Mouse (Mus musculus) midbrain, postnatal 0 days (tissue): ENCODE measurements around the gene P3h3. TPM values are rescaled to one million over a fixed set of nuclear protein-coding genes. Genes with fewer than 3 reads are reported as not detected.
"Not testable (repeated sequence)": the region's sequence is repeated elsewhere in the genome, so short reads cannot be mapped to it uniquely, and the experiment has no call there.

Experiments used
- ATAC-seq: fragments of 200-750 bp; cut with Nextera tagmentation; 2 replicates; pipeline ENCODE4 v1.8.0; 2017; ENCODE audit warnings: moderate number of reproducible peaks, mild to moderate bottlenecking, moderate TSS enrichment, moderate library complexity; ENCODE audit not compliant: low FRiP score
- DNase-seq: peaks from one replicate; pipeline ENCODE4 v3.0.0-alpha.2; 2015; ENCODE audit warnings: low spot score
- H3K27ac ChIP-seq: fragments of 300-500 bp; sonication (generic); 2 replicates; pipeline ENCODE4 v1.5.1; 2014; ENCODE audit warnings: low read depth, mild to moderate bottlenecking, low read length, mixed read lengths
- H3K27me3 ChIP-seq: fragments of 300-500 bp; sonication (generic); 2 replicates; pipeline ENCODE4 v1.6.1; 2014; ENCODE audit warnings: low read length, control low read depth, mixed read lengths; ENCODE audit not compliant: insufficient read depth
- H3K36me3 ChIP-seq: fragments of 300-500 bp; sonication (generic); 2 replicates; pipeline ENCODE4 v1.6.1; 2014; ENCODE audit warnings: low read length, control low read depth, mixed read lengths; ENCODE audit not compliant: insufficient read depth
- H3K4me1 ChIP-seq: fragments of 300-500 bp; sonication (generic); 2 replicates; pipeline ENCODE4 v1.6.1; 2014; ENCODE audit warnings: mild to moderate bottlenecking, control low read depth, antibody characterized with exemption, low read length, mixed read lengths; ENCODE audit not compliant: insufficient read depth
- H3K4me2 ChIP-seq: fragments of 300-500 bp; sonication (generic); 2 replicates; pipeline ENCODE4 v1.6.1; 2014; ENCODE audit warnings: low read depth, mild to moderate bottlenecking, low read length, mixed read lengths; ENCODE audit not compliant: poor library complexity, severe bottlenecking
- H3K4me3 ChIP-seq: fragments of 300-500 bp; sonication (generic); 2 replicates; pipeline ENCODE4 v1.5.1; 2014; ENCODE audit warnings: low read depth, mild to moderate bottlenecking, low read length, moderate library complexity
- H3K9ac ChIP-seq: fragments of 300-500 bp; sonication (generic); replicated peaks from 2 replicates; pipeline ENCODE4 v1.6.1; 2014; ENCODE audit warnings: mild to moderate bottlenecking, low read length, moderate library complexity, mixed read lengths; ENCODE audit not compliant: poor library complexity, severe bottlenecking
- H3K9me3 ChIP-seq: fragments of 300-500 bp; sonication (generic); 2 replicates; pipeline ENCODE4 v1.6.1; 2016; ENCODE audit warnings: low read length, control low read depth
- CTCF ChIP-seq: IDR thresholded peaks from 2 replicates; pipeline ENCODE4 v1.5.1; 2016; ENCODE audit warnings: antibody characterized with exemption, mild to moderate bottlenecking
- WGBS: fragments of 180-500 bp; shearing (Covaris S2); extraction: QIAGEN DNeasy Blood & Tissue Kit; methylation state at CpG from one replicate; pipeline ENCODE4 v1.1.7; 2014; 5-methylcytosine and 5-hydroxymethylcytosine counted together
- polyA plus RNA-seq: library from polyadenylated mRNA; unstranded; fragments of >200 nt; fragmentation: Nextera tagmentation; extraction: Ambion mirVana; gene quantifications from 2 replicates; pipeline ENCODE4 v1.2.1, GENCODE M21; 2015
- total RNA-seq: library from RNA; depleted of rRNA; stranded (reverse); fragments of >200 nt; gene quantifications from 2 replicates; pipeline ENCODE4 v1.2.3, GENCODE M21; 2014

Gene P3h3
- total and polyA plus RNA-seq, 2 experiments from 2014 or later, result 11.2 to 74.4 TPM

- 39% methylated on average over 10 of the region's 10 CpGs for WGBS
- ATAC-seq (no peak), DNase-seq (peak; percentile 73)
- Histone ChIP-seq H3K4me2 (no peak overlapping the region), H3K9ac (no peak overlapping the region), H3K4me3 (no peak overlapping the region), H3K27ac (no peak overlapping the region), H3K27me3 (no peaks in the 10 kb centered on the region), H3K36me3 (no peaks in the 10 kb centered on the region), H3K9me3 (no peaks in the 10 kb centered on the region), H3K4me1 (0 out of 2 replicates have a peak, but pooled peaks cover 3% of the 10 kb centered on the region)
- no peak for TF ChIP-seq CTCF
Measured at GRCm38 (mm10) chr6:124900801-124901480, 43.4 kb upstream of the P3h3 start.

- TF ChIP-seq CTCF, result no peak
- no peak overlapping the region for H3K4me3 ChIP-seq
- no peaks in the 10 kb centered on the region for H3K36me3 ChIP-seq
- ATAC-seq (no peak), DNase-seq (no peak)
- WGBS, result 53% methylated on average over 8 of the region's 8 CpGs
- H3K27ac ChIP-seq, result no peak overlapping the region
- no peaks in the 10 kb centered on the region for H3K9me3 ChIP-seq
- H3K9ac ChIP-seq, result no peak overlapping the region
- H3K27me3 ChIP-seq, result no peaks in the 10 kb centered on the region
- no peak overlapping the region for H3K4me2 ChIP-seq
- no peaks in the 10 kb centered on the region for H3K4me1 ChIP-seq
Measured at GRCm38 (mm10) chr6:124900056-124900800, 42.7 kb upstream of the P3h3 start.

- 33% methylated on average over 3 of the region's 3 CpGs for WGBS
Measured at GRCm38 (mm10) chr6:124898359-124898758, 40.8 kb upstream of the P3h3 start.

GRCm38 (mm10) chr6:124894113-124894512, 36.6 kb upstream of the P3h3 start:
- H3K27me3 ChIP-seq, H3K36me3 ChIP-seq, H3K4me3 ChIP-seq, DNase-seq, H3K9ac ChIP-seq, H3K9me3 ChIP-seq, H3K4me1 ChIP-seq, H3K27ac ChIP-seq, H3K4me2 ChIP-seq, ATAC-seq: not testable (repeated sequence)
- 88% methylated on average over 2 of the region's 2 CpGs for WGBS

More at GRCm38 (mm10) chr6:124898359-124898758, 40.8 kb upstream of the P3h3 start:
- Histone ChIP-seq H3K36me3 (no peaks in the 10 kb centered on the region), H3K4me1 (no peaks in the 10 kb centered on the region), H3K9me3 (no peaks in the 10 kb centered on the region), H3K4me3 (no peak overlapping the region), H3K4me2 (no peak overlapping the region), H3K27me3 (no peaks in the 10 kb centered on the region), H3K27ac (no peak overlapping the region), H3K9ac (no peak overlapping the region)
- no peak for TF ChIP-seq CTCF
- peak; percentile 37 for DNase-seq
- no peak for ATAC-seq

- TF ChIP-seq CTCF, result no peak
- H3K4me3 ChIP-seq, result no peak overlapping the region
- no peak overlapping the region for H3K9ac ChIP-seq
- H3K4me1 ChIP-seq, result no peaks in the 10 kb centered on the region
- no peaks in the 10 kb centered on the region for H3K9me3 ChIP-seq
- H3K36me3 ChIP-seq, result no peaks in the 10 kb centered on the region
- DNase-seq (no peak), ATAC-seq (no peak)
- WGBS, result 51% methylated on average over 6 of the region's 6 CpGs
- no peaks in the 10 kb centered on the region for H3K27me3 ChIP-seq
- H3K27ac ChIP-seq, result no peak overlapping the region
- no peak overlapping the region for H3K4me2 ChIP-seq
Measured at GRCm38 (mm10) chr6:124890997-124891396, 33.4 kb upstream of the P3h3 start.

GRCm38 (mm10) chr6:124888555-124889125, 31.1 kb upstream of the P3h3 start:
- no peaks in the 10 kb centered on the region for H3K4me1 ChIP-seq
- H3K27me3 ChIP-seq, result no peaks in the 10 kb centered on the region
- H3K36me3 ChIP-seq, result no peaks in the 10 kb centered on the region
- H3K4me3 ChIP-seq, result no peak overlapping the region
- WGBS, result 92% methylated on average over 6 of the region's 6 CpGs
- ATAC-seq (no peak), DNase-seq (no peak)
- no peak overlapping the region for H3K27ac ChIP-seq
- no peak for TF ChIP-seq CTCF
- no peak overlapping the region for H3K9ac ChIP-seq
- no peak overlapping the region for H3K4me2 ChIP-seq
- H3K9me3 ChIP-seq, result no peaks in the 10 kb centered on the region
